Mouse (Mus musculus): ENCODE results near the gene Snd1. TPM values are rescaled to one million over a fixed set of nuclear protein-coding genes. Genes with fewer than 3 reads are reported as not detected.

Gene Snd1
- polyA plus RNA-seq, 1 experiment from 2014 or later, result 110 TPM

GRCm38 (mm10) chr6:28635531-28636348 lies 160.8 kb downstream of the Snd1 start:
- no peak overlapping the region for H3K27ac ChIP-seq (replicated peaks)
- DNase-seq (ENCODE audit: low spot score), result no peak
- no peaks in the 10 kb centered on the region for H3K36me3 ChIP-seq
- H3K27me3 ChIP-seq (ENCODE audit: low read depth, poor library complexity, severe bottlenecking), result no peaks in the 10 kb centered on the region
- peaks cover 26% of the 10 kb centered on the region for H3K4me1 ChIP-seq
- 83% methylated on average over 6 of the region's 6 CpGs for WGBS
- no peak overlapping the region for H3K4me3 ChIP-seq
- no peaks in the 10 kb centered on the region for H3K9me3 ChIP-seq (replicated peaks)

GRCm38 (mm10) chr6:28640088-28640487 lies 165.1 kb downstream of the Snd1 start:
- Histone ChIP-seq H3K27ac (replicated peaks) (no peak overlapping the region), H3K4me3 (no peak overlapping the region), H3K36me3 (no peaks in the 10 kb centered on the region), H3K9me3 (replicated peaks) (no peaks in the 10 kb centered on the region), H3K4me1 (peaks cover 14% of the 10 kb centered on the region), H3K27me3 (ENCODE audit: low read depth, poor library complexity, severe bottlenecking) (no peaks in the 10 kb centered on the region)
- DNase-seq (ENCODE audit: low spot score), result no peak
- WGBS, result 92% methylated on average over 5 of the region's 5 CpGs

- no peak for DNase-seq (ENCODE audit: low spot score)
- 75% methylated on average over 2 of the region's 2 CpGs for WGBS
- no peaks in the 10 kb centered on the region for H3K27me3 ChIP-seq (ENCODE audit: low read depth, poor library complexity, severe bottlenecking)
- H3K27ac ChIP-seq (replicated peaks), result no peak overlapping the region
- no peaks in the 10 kb centered on the region for H3K36me3 ChIP-seq
- H3K4me3 ChIP-seq, result no peak overlapping the region
- peaks cover 6% of the 10 kb centered on the region; the same call in 1 of the 2 replicates for H3K4me1 ChIP-seq
- H3K9me3 ChIP-seq (replicated peaks), result no peaks in the 10 kb centered on the region
Measured at GRCm38 (mm10) chr6:28642909-28643308, 168.0 kb downstream of the Snd1 start.

- no peak overlapping the region for H3K4me3 ChIP-seq
- no peaks in the 10 kb centered on the region for H3K4me1 ChIP-seq
- H3K27me3 ChIP-seq (ENCODE audit: low read depth, poor library complexity, severe bottlenecking), result no peaks in the 10 kb centered on the region
- no peaks in the 10 kb centered on the region for H3K9me3 ChIP-seq (replicated peaks)
- no peak for DNase-seq (ENCODE audit: low spot score)
- no peaks in the 10 kb centered on the region for H3K36me3 ChIP-seq
- no peak overlapping the region for H3K27ac ChIP-seq (replicated peaks)
Measured at GRCm38 (mm10) chr6:28645231-28645630, 170.3 kb downstream of the Snd1 start.

GRCm38 (mm10) chr6:28656511-28656910 lies 181.6 kb downstream of the Snd1 start:
- H3K27ac ChIP-seq (replicated peaks), result no peak overlapping the region
- no peaks in the 10 kb centered on the region for H3K4me1 ChIP-seq
- H3K27me3 ChIP-seq (ENCODE audit: low read depth, poor library complexity, severe bottlenecking), result no peaks in the 10 kb centered on the region
- H3K36me3 ChIP-seq, result peaks cover 5% of the 10 kb centered on the region; the same call in 1 of the 2 replicates
- no peak overlapping the region for H3K4me3 ChIP-seq
- no peak for DNase-seq (ENCODE audit: low spot score)
- 95% methylated on average over 5 of the region's 5 CpGs for WGBS
- H3K9me3 ChIP-seq (replicated peaks), result no peaks in the 10 kb centered on the region

- Histone ChIP-seq H3K4me1 (no peaks in the 10 kb centered on the region), H3K36me3 (no peaks in the 10 kb centered on the region), H3K4me3 (no peak overlapping the region), H3K27me3 (ENCODE audit: low read depth, poor library complexity, severe bottlenecking) (no peaks in the 10 kb centered on the region), H3K9me3 (replicated peaks) (no peaks in the 10 kb centered on the region), H3K27ac (replicated peaks) (no peak overlapping the region)
- DNase-seq (ENCODE audit: low spot score), result no peak
- WGBS, result 92% methylated on average over 3 of the region's 3 CpGs
Measured at GRCm38 (mm10) chr6:28663004-28663403, 188.1 kb downstream of the Snd1 start.

GRCm38 (mm10) chr6:28663670-28664069 lies 188.7 kb downstream of the Snd1 start:
- H3K36me3 ChIP-seq, result no peaks in the 10 kb centered on the region
- 92% methylated on average over 5 of the region's 5 CpGs for WGBS
- no peak for DNase-seq (ENCODE audit: low spot score)
- no peak overlapping the region for H3K4me3 ChIP-seq
- H3K4me1 ChIP-seq, result no peaks in the 10 kb centered on the region
- H3K27ac ChIP-seq (replicated peaks), result no peak overlapping the region
- H3K27me3 ChIP-seq (ENCODE audit: low read depth, poor library complexity, severe bottlenecking), result no peaks in the 10 kb centered on the region
- H3K9me3 ChIP-seq (replicated peaks), result no peaks in the 10 kb centered on the region

- no peaks in the 10 kb centered on the region for H3K9me3 ChIP-seq (replicated peaks)
- peaks cover 7% of the 10 kb centered on the region for H3K36me3 ChIP-seq
- DNase-seq (ENCODE audit: low spot score), result no peak
- WGBS, result 92% methylated on average over 3 of the region's 3 CpGs
- no peaks in the 10 kb centered on the region for H3K4me1 ChIP-seq
- no peak overlapping the region for H3K4me3 ChIP-seq
- no peak overlapping the region for H3K27ac ChIP-seq (replicated peaks)
- H3K27me3 ChIP-seq (ENCODE audit: low read depth, poor library complexity, severe bottlenecking), result no peaks in the 10 kb centered on the region
Measured at GRCm38 (mm10) chr6:28664716-28665115, 189.8 kb downstream of the Snd1 start.

- H3K4me3 ChIP-seq, result no peak overlapping the region
- no peak overlapping the region for H3K27ac ChIP-seq (replicated peaks)
- 89% methylated on average over 1 of the region's 1 CpGs for WGBS
- H3K36me3 ChIP-seq, result peaks cover 7% of the 10 kb centered on the region
- H3K9me3 ChIP-seq (replicated peaks), result no peaks in the 10 kb centered on the region
- no peak for DNase-seq (ENCODE audit: low spot score)
- H3K27me3 ChIP-seq (ENCODE audit: low read depth, poor library complexity, severe bottlenecking), result no peaks in the 10 kb centered on the region
- no peaks in the 10 kb centered on the region for H3K4me1 ChIP-seq
Measured at GRCm38 (mm10) chr6:28667586-28667985, 192.6 kb downstream of the Snd1 start.

GRCm38 (mm10) chr6:28669251-28669650 lies 194.3 kb downstream of the Snd1 start:
- 97% methylated on average over 5 of the region's 5 CpGs for WGBS
- no peaks in the 10 kb centered on the region for H3K9me3 ChIP-seq (replicated peaks)
- H3K27ac ChIP-seq (replicated peaks), result no peak overlapping the region
- no peak for DNase-seq (ENCODE audit: low spot score)
- H3K4me1 ChIP-seq, result no peaks in the 10 kb centered on the region
- no peaks in the 10 kb centered on the region for H3K27me3 ChIP-seq (ENCODE audit: low read depth, poor library complexity, severe bottlenecking)
- no peak overlapping the region for H3K4me3 ChIP-seq
- H3K36me3 ChIP-seq, result peaks cover 7% of the 10 kb centered on the region

GRCm38 (mm10) chr6:28672388-28672787 lies 197.4 kb downstream of the Snd1 start:
- Histone ChIP-seq H3K4me3 (no peak overlapping the region), H3K36me3 (peaks cover 7% of the 10 kb centered on the region), H3K27ac (replicated peaks) (no peak overlapping the region), H3K4me1 (no peaks in the 10 kb centered on the region), H3K27me3 (ENCODE audit: low read depth, poor library complexity, severe bottlenecking) (no peaks in the 10 kb centered on the region), H3K9me3 (replicated peaks) (no peaks in the 10 kb centered on the region)
- 85% methylated on average over 1 of the region's 1 CpGs for WGBS
- no peak for DNase-seq (ENCODE audit: low spot score)

- Histone ChIP-seq H3K27me3 (ENCODE audit: low read depth, poor library complexity, severe bottlenecking) (no peaks in the 10 kb centered on the region), H3K9me3 (replicated peaks) (no peaks in the 10 kb centered on the region), H3K36me3 (no peaks in the 10 kb centered on the region), H3K4me1 (0 out of 2 replicates have a peak, but pooled peaks cover 3% of the 10 kb centered on the region), H3K4me3 (no peak overlapping the region), H3K27ac (replicated peaks) (no peak overlapping the region)
- WGBS, result 81% methylated on average over 1 of the region's 1 CpGs
- DNase-seq (ENCODE audit: low spot score), result no peak
Measured at GRCm38 (mm10) chr6:28674686-28675085, 199.7 kb downstream of the Snd1 start.

- Histone ChIP-seq H3K27me3 (ENCODE audit: low read depth, poor library complexity, severe bottlenecking) (no peaks in the 10 kb centered on the region), H3K4me1 (0 out of 2 replicates have a peak, but pooled peaks cover 3% of the 10 kb centered on the region), H3K36me3 (no peaks in the 10 kb centered on the region), H3K9me3 (replicated peaks) (no peaks in the 10 kb centered on the region), H3K27ac (replicated peaks) (no peak overlapping the region), H3K4me3 (no peak overlapping the region)
- WGBS, result 84% methylated on average over 1 of the region's 1 CpGs
- DNase-seq (ENCODE audit: low spot score), result no peak
Measured at GRCm38 (mm10) chr6:28678896-28679295, 204.0 kb downstream of the Snd1 start.

All from midbrain, embryonic 10.5 days (tissue).